Mouse (Mus musculus) cerebellum, postnatal 25 days (tissue): ENCODE measurements at regions not wholly inside any gene's neighbourhood (a gene's known extent, or its start where the extent isn't known, plus 50 kb on each side); places are given as distances from the start of the nearest gene placed in this dataset.

Experiments
- DNase-seq, 2 experiments: peaks; one replicate each; pipeline ENCODE4 v3.0.0; 2021; ENCODE audit warnings: mixed read lengths in 2 of 2

- DNase-seq: no peak
Observed at GRCm38 (mm10) chr1:71996234-71996619, 215.9 kb downstream of the Mreg start.

- DNase-seq: peak; percentile 16 to 39
Observed at GRCm38 (mm10) chr1:71995573-71996233, 216.4 kb downstream of the Mreg start.

GRCm38 (mm10) chr1:71990936-71991335 is 221.2 kb downstream of the Mreg start:
- no peak for DNase-seq

GRCm38 (mm10) chr1:71988086-71988485 is 224.0 kb downstream of the Mreg start:
- DNase-seq: no peak

GRCm38 (mm10) chr1:71986047-71986446 is 226.1 kb downstream of the Mreg start:
- DNase-seq: no peak

GRCm38 (mm10) chr1:71983786-71984185 is 228.3 kb downstream of the Mreg start:
- no peak for DNase-seq

GRCm38 (mm10) chr1:71982423-71983262 is 229.5 kb downstream of the Mreg start:
- no peak for DNase-seq

- no peak for DNase-seq
Observed at GRCm38 (mm10) chr1:71980624-71981023, 231.5 kb downstream of the Mreg start.

GRCm38 (mm10) chr1:71979261-71979660 is 232.8 kb downstream of the Mreg start:
- DNase-seq: no peak

GRCm38 (mm10) chr1:71977361-71977760 is 234.7 kb downstream of the Mreg start:
- DNase-seq: no peak

GRCm38 (mm10) chr1:71974715-71975114 is 237.4 kb downstream of the Mreg start:
- DNase-seq: no peak

- no peak for DNase-seq
Observed at GRCm38 (mm10) chr1:71971943-71972342, 240.2 kb downstream of the Mreg start.

- no peak for DNase-seq
Observed at GRCm38 (mm10) chr1:71970771-71971170, 241.3 kb downstream of the Mreg start.

GRCm38 (mm10) chr1:71967574-71968104 is 244.5 kb downstream of the Mreg start:
- DNase-seq: no peak

GRCm38 (mm10) chr1:71964450-71965126 is 247.5 kb downstream of the Mreg start:
- DNase-seq: no peak

- DNase-seq: no peak
Observed at GRCm38 (mm10) chr1:71956940-71957339, 255.2 kb downstream of the Mreg start.

- no peak for DNase-seq
Observed at GRCm38 (mm10) chr1:71955331-71955730, 256.8 kb downstream of the Mreg start.

GRCm38 (mm10) chr1:71953292-71953691 is 258.8 kb downstream of the Mreg start:
- no peak for DNase-seq

GRCm38 (mm10) chr1:71949549-71949948 is 262.6 kb downstream of the Mreg start:
- no peak for DNase-seq

GRCm38 (mm10) chr1:71948686-71949085 is 263.4 kb downstream of the Mreg start:
- no peak for DNase-seq

- DNase-seq: no peak
Observed at GRCm38 (mm10) chr1:71947506-71947905, 264.6 kb downstream of the Mreg start.

- DNase-seq: no peak
Observed at GRCm38 (mm10) chr1:71946911-71947310, 265.2 kb downstream of the Mreg start.

- peak; percentile 48 to 66 for DNase-seq
Observed at GRCm38 (mm10) chr1:71945070-71945469, 267.0 kb downstream of the Mreg start.
